Mouse (Mus musculus): ENCODE results near the gene Pik3ca. TPM values are rescaled to one million over a fixed set of nuclear protein-coding genes. Genes with fewer than 3 reads are reported as not detected.
A peak's percentile ranks its signal among the peaks of the same experiment; 100 is the strongest.

Pik3ca gene
- polyA plus RNA-seq, 1 experiment: 8.6 TPM

- Histone ChIP-seq H3K27me3 (ENCODE audit: control insufficient read depth, insufficient read depth, insufficient read length) (no peaks in the 10 kb centered on the region), H3ac (ENCODE audit: control insufficient read depth, insufficient read length, low read depth) (no peak overlapping the region), H3K36me3 (ENCODE audit: control insufficient read depth, insufficient read depth) (no peaks in the 10 kb centered on the region), H3K4me3 (ENCODE audit: insufficient read depth, poor library complexity, severe bottlenecking) (no peak overlapping the region), H3K79me2 (ENCODE audit: control insufficient read depth, insufficient read depth) (no peaks in the 10 kb centered on the region), H3K79me3 (ENCODE audit: low read depth) (no peaks in the 10 kb centered on the region)
- no peak for TF ChIP-seq MYOD1 (IDR thresholded peaks at IDR 0.05; ENCODE audit: control insufficient read depth, insufficient read length, low read depth)
- TF ChIP-seq CEBPB (IDR thresholded peaks at IDR 0.05; ENCODE audit: low read depth): no peak
Measured at GRCm38 (mm10) chr3:32479961-32480360, 82.5 kb downstream of the Pik3ca start.

- H3ac ChIP-seq (ENCODE audit: control insufficient read depth, insufficient read length, low read depth): no peak overlapping the region
- H3K36me3 ChIP-seq (ENCODE audit: control insufficient read depth, insufficient read depth): no peaks in the 10 kb centered on the region
Measured at GRCm38 (mm10) chr3:32483035-32483434, 85.6 kb downstream of the Pik3ca start.

GRCm38 (mm10) chr3:32486543-32486942 is 89.1 kb downstream of the Pik3ca start:
- H3K79me2 ChIP-seq (ENCODE audit: control insufficient read depth, insufficient read depth): no peaks in the 10 kb centered on the region
- TF ChIP-seq MAX (IDR thresholded peaks at IDR 0.05) (peak; percentile 46), CTCF (IDR thresholded peaks at IDR 0.05; ENCODE audit: control insufficient read depth, insufficient read depth, insufficient read length) (no peak), USF1 (IDR thresholded peaks at IDR 0.05; ENCODE audit: low read depth) (no peak), FOSL1 (IDR thresholded peaks at IDR 0.05; ENCODE audit: insufficient read depth, low read length, poor library complexity, severe bottlenecking) (no peak), MYOG (IDR thresholded peaks at IDR 0.05; ENCODE audit: control insufficient read depth, extremely low read depth, insufficient read length) (no peak)
- no peak overlapping the region for H3ac ChIP-seq (ENCODE audit: control insufficient read depth, insufficient read length, low read depth)
- no peaks in the 10 kb centered on the region for H3K36me3 ChIP-seq (ENCODE audit: control insufficient read depth, insufficient read depth)
- H3K79me3 ChIP-seq (ENCODE audit: low read depth): no peaks in the 10 kb centered on the region
- no peak overlapping the region for H3K4me3 ChIP-seq (ENCODE audit: insufficient read depth, poor library complexity, severe bottlenecking)
- no peaks in the 10 kb centered on the region for H3K27me3 ChIP-seq (ENCODE audit: control insufficient read depth, insufficient read depth, insufficient read length)

More at GRCm38 (mm10) chr3:32483035-32483434, 85.6 kb downstream of the Pik3ca start:
- H3K4me3 ChIP-seq (ENCODE audit: insufficient read depth, poor library complexity, severe bottlenecking): no peak overlapping the region
- no peaks in the 10 kb centered on the region for H3K79me2 ChIP-seq (ENCODE audit: control insufficient read depth, insufficient read depth)
- no peak for TF ChIP-seq CEBPB (IDR thresholded peaks at IDR 0.05; ENCODE audit: low read depth)
- no peak for TF ChIP-seq USF1 (IDR thresholded peaks at IDR 0.05; ENCODE audit: low read depth)
- TF ChIP-seq FOSL1 (IDR thresholded peaks at IDR 0.05; ENCODE audit: insufficient read depth, low read length, poor library complexity, severe bottlenecking): no peak
- TF ChIP-seq MYOD1 (IDR thresholded peaks at IDR 0.05; ENCODE audit: control insufficient read depth, insufficient read length, low read depth): no peak
- TF ChIP-seq MAX (IDR thresholded peaks at IDR 0.05): no peak
- TF ChIP-seq CTCF (IDR thresholded peaks at IDR 0.05; ENCODE audit: control insufficient read depth, insufficient read depth, insufficient read length): no peak
- TF ChIP-seq MYOG (IDR thresholded peaks at IDR 0.05; ENCODE audit: control insufficient read depth, extremely low read depth, insufficient read length): no peak
- no peaks in the 10 kb centered on the region for H3K27me3 ChIP-seq (ENCODE audit: control insufficient read depth, insufficient read depth, insufficient read length)
- no peaks in the 10 kb centered on the region for H3K79me3 ChIP-seq (ENCODE audit: low read depth)

- TF ChIP-seq FOSL1 (IDR thresholded peaks at IDR 0.05; ENCODE audit: insufficient read depth, low read length, poor library complexity, severe bottlenecking): no peak
- TF ChIP-seq MAX (IDR thresholded peaks at IDR 0.05): no peak
- TF ChIP-seq MYOG (IDR thresholded peaks at IDR 0.05; ENCODE audit: control insufficient read depth, extremely low read depth, insufficient read length): no peak
- no peak for TF ChIP-seq USF1 (IDR thresholded peaks at IDR 0.05; ENCODE audit: low read depth)
- TF ChIP-seq CEBPB (IDR thresholded peaks at IDR 0.05; ENCODE audit: low read depth): no peak
Measured at GRCm38 (mm10) chr3:32488172-32488571, 90.7 kb downstream of the Pik3ca start.

GRCm38 (mm10) chr3:32490076-32490927 is 92.8 kb downstream of the Pik3ca start:
- H3K4me3 ChIP-seq (ENCODE audit: insufficient read depth, poor library complexity, severe bottlenecking): no peak overlapping the region
- TF ChIP-seq MYOD1 (IDR thresholded peaks at IDR 0.05; ENCODE audit: control insufficient read depth, insufficient read length, low read depth): no peak
- no peak for TF ChIP-seq CEBPB (IDR thresholded peaks at IDR 0.05; ENCODE audit: low read depth)
- TF ChIP-seq CTCF (IDR thresholded peaks at IDR 0.05; ENCODE audit: control insufficient read depth, insufficient read depth, insufficient read length): no peak
- no peak for TF ChIP-seq USF1 (IDR thresholded peaks at IDR 0.05; ENCODE audit: low read depth)
- TF ChIP-seq FOSL1 (IDR thresholded peaks at IDR 0.05; ENCODE audit: insufficient read depth, low read length, poor library complexity, severe bottlenecking): no peak
- TF ChIP-seq MYOG (IDR thresholded peaks at IDR 0.05; ENCODE audit: control insufficient read depth, extremely low read depth, insufficient read length): no peak
- no peak for TF ChIP-seq MAX (IDR thresholded peaks at IDR 0.05)

More at GRCm38 (mm10) chr3:32488172-32488571, 90.7 kb downstream of the Pik3ca start:
- Histone ChIP-seq H3K79me2 (ENCODE audit: control insufficient read depth, insufficient read depth) (no peaks in the 10 kb centered on the region), H3K79me3 (ENCODE audit: low read depth) (no peaks in the 10 kb centered on the region), H3ac (ENCODE audit: control insufficient read depth, insufficient read length, low read depth) (no peak overlapping the region), H3K4me3 (ENCODE audit: insufficient read depth, poor library complexity, severe bottlenecking) (no peak overlapping the region), H3K27me3 (ENCODE audit: control insufficient read depth, insufficient read depth, insufficient read length) (no peaks in the 10 kb centered on the region), H3K36me3 (ENCODE audit: control insufficient read depth, insufficient read depth) (no peaks in the 10 kb centered on the region)

GRCm38 (mm10) chr3:32490928-32491315 is 93.5 kb downstream of the Pik3ca start:
- Histone ChIP-seq H3K79me2 (ENCODE audit: control insufficient read depth, insufficient read depth) (no peaks in the 10 kb centered on the region), H3K4me3 (ENCODE audit: insufficient read depth, poor library complexity, severe bottlenecking) (no peak overlapping the region), H3K79me3 (ENCODE audit: low read depth) (no peaks in the 10 kb centered on the region)

More at GRCm38 (mm10) chr3:32490076-32490927, 92.8 kb downstream of the Pik3ca start:
- H3K79me2 ChIP-seq (ENCODE audit: control insufficient read depth, insufficient read depth): no peaks in the 10 kb centered on the region
- no peaks in the 10 kb centered on the region for H3K36me3 ChIP-seq (ENCODE audit: control insufficient read depth, insufficient read depth)
- H3K79me3 ChIP-seq (ENCODE audit: low read depth): no peaks in the 10 kb centered on the region
- no peaks in the 10 kb centered on the region for H3K27me3 ChIP-seq (ENCODE audit: control insufficient read depth, insufficient read depth, insufficient read length)
- no peak overlapping the region for H3ac ChIP-seq (ENCODE audit: control insufficient read depth, insufficient read length, low read depth)

More at GRCm38 (mm10) chr3:32490928-32491315, 93.5 kb downstream of the Pik3ca start:
- Histone ChIP-seq H3K27me3 (ENCODE audit: control insufficient read depth, insufficient read depth, insufficient read length) (no peaks in the 10 kb centered on the region), H3ac (ENCODE audit: control insufficient read depth, insufficient read length, low read depth) (no peak overlapping the region), H3K36me3 (ENCODE audit: control insufficient read depth, insufficient read depth) (no peaks in the 10 kb centered on the region)
- no peak for TF ChIP-seq CTCF (IDR thresholded peaks at IDR 0.05; ENCODE audit: control insufficient read depth, insufficient read depth, insufficient read length)
- no peak for TF ChIP-seq MYOG (IDR thresholded peaks at IDR 0.05; ENCODE audit: control insufficient read depth, extremely low read depth, insufficient read length)
- no peak for TF ChIP-seq FOSL1 (IDR thresholded peaks at IDR 0.05; ENCODE audit: insufficient read depth, low read length, poor library complexity, severe bottlenecking)
- TF ChIP-seq CEBPB (IDR thresholded peaks at IDR 0.05; ENCODE audit: low read depth): no peak
- TF ChIP-seq USF1 (IDR thresholded peaks at IDR 0.05; ENCODE audit: low read depth): no peak
- no peak for TF ChIP-seq MAX (IDR thresholded peaks at IDR 0.05)
- no peak for TF ChIP-seq MYOD1 (IDR thresholded peaks at IDR 0.05; ENCODE audit: control insufficient read depth, insufficient read length, low read depth)
